ENCODE assay signal across 34 mouse cellular contexts in genomic region chr16:26730941-26731340, GRCm38 (mm10).
"Had no signal": no experiment of that assay in that cellular context is flagged by ENCODE, and none has a peak within 500 bp of the region (broad histone marks: within the 10 kb centered on the region; RNA-seq: fewer than 3 reads in every experiment).

No protein-coding gene starts in this region.

- H3K36me3 ChIP-seq: heart, embryonic 10.5 days; heart, embryonic 12.5 days; heart, embryonic 13.5 days; heart, embryonic 15.5 days; hindbrain, embryonic 10.5 days; hindbrain, embryonic 12.5 days; hindbrain, embryonic 13.5 days; hindbrain, embryonic 15.5 days; intestine, embryonic 15.5 days; kidney, embryonic 15.5 days had no signal

- DNase-seq: heart, postnatal 10 days; heart, postnatal 14 days; heart, postnatal 36 days; heart, postnatal 4 days; kidney, adult 11 months; kidney, adult 18-20 months; kidney, adult 2 months; kidney, adult 8-10 months; kidney, adult 9 months; kidney, postnatal 10 days; kidney, postnatal 14 days; kidney, postnatal 25 days; kidney, postnatal 36 days; kidney, postnatal 4 days; layer of hippocampus, adult 9-11 months; layer of hippocampus, postnatal 36 days had no signal

- H3K4me1 ChIP-seq: heart, embryonic 10.5 days; heart, embryonic 12.5 days; heart, embryonic 13.5 days; heart, embryonic 15.5 days; hindbrain, embryonic 10.5 days; hindbrain, embryonic 12.5 days; intestine, embryonic 15.5 days; kidney, embryonic 15.5 days had no signal

- ATAC-seq: hindbrain, embryonic 16.5 days; hindbrain, postnatal 0 days; inflammation-experienced regulatory T-cells, adult 6 months; intestine, embryonic 15.5 days; intestine, embryonic 16.5 days; intestine, postnatal 0 days had no signal

- H3K27ac ChIP-seq: heart, embryonic 10.5 days; heart, embryonic 13.5 days; heart, embryonic 15.5 days; hindbrain, embryonic 10.5 days; hindbrain, embryonic 12.5 days; hindbrain, embryonic 13.5 days; hindbrain, embryonic 14.5 days; hindbrain, embryonic 15.5 days; hindbrain, postnatal 0 days; intestine, embryonic 15.5 days; kidney, embryonic 15.5 days; kidney, postnatal 0 days; layer of hippocampus, adult 2 months had no signal

- H3K4me3 ChIP-seq: heart, embryonic 10.5 days; heart, embryonic 12.5 days; heart, embryonic 13.5 days; heart, embryonic 15.5 days; hindbrain, embryonic 10.5 days; hindbrain, embryonic 12.5 days; hindbrain, embryonic 13.5 days; hindbrain, embryonic 15.5 days; intestine, embryonic 15.5 days; kidney, embryonic 15.5 days; layer of hippocampus, adult 2 months had no signal

- H3K27me3 ChIP-seq: heart, embryonic 12.5 days; heart, embryonic 13.5 days; heart, embryonic 15.5 days; hindbrain, embryonic 12.5 days; hindbrain, embryonic 13.5 days; hindbrain, embryonic 15.5 days; intestine, embryonic 15.5 days; kidney, embryonic 15.5 days had no signal
